Mouse (Mus musculus) adipose tissue, adult 10 weeks (tissue): Measurements from ENCODE around the gene Lca5l. TPM values are rescaled to one million over a fixed set of nuclear protein-coding genes. Genes with fewer than 3 reads are reported as not detected.

Experiments used
- polyA plus RNA-seq: library from polyadenylated mRNA; stranded (reverse); fragments of 350-450 nt; fragmentation: Illumina TruSeq; extraction: RNeasy Lipid Tissue Mini Kit (QIAGEN cat#74804); gene quantifications from one replicate; pipeline ENCODE4 v1.2.3, GENCODE M21; 2014; ENCODE audit warnings: low read depth, low replicate concordance

The Lca5l gene
- 8.0 TPM for polyA plus RNA-seq

DNA sequence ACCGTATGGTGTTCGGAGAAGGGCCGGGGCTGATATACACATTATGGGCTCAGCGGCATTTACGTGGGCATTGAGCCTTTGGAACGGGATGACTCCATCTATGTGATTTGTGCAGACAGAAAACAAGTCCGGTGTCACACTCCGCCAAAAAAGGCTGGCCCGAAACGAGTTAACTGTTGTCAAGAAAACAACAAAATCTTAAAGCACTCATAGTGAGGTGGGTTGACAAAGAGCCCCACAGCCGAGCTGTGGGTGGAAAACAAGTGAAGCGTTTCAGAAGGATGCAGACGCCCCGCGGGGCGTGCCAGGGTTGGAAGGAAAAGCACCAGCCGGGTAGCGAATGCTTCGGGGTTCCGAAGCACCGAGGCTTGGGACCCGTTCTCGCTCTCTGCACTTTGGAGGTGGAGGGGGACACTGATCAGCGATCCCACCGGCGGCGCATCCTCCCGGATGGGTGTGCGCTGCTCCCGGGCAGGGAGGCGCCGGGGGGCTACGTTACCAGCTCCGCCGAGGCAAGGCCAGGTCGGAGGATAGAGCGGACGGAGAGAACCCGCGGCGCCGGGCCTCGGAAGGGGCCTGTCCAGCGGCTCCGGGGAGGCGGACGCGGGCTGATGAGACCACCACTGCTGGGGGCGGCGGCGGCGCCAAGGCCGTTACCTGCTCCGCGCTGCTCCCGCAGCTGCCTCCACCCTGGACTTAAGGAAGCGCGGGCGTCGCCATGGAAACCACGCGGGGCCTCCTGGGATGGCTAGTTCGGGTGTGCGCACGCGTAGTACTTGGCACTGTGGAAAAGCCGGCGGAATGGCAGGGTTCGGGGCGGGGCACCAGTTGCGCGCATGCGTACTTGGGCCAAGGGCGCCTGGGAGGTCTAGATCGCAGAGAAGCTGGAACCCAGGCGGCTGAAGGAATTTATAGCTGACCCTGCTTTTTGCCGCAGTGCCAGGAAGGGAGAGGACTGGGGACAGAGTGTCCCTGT lies at the start of gene Lca5l:
TSS of gene Lca5l (minus strand) at position 741 of the 976 bp plus-strand sequence.

DNA sequence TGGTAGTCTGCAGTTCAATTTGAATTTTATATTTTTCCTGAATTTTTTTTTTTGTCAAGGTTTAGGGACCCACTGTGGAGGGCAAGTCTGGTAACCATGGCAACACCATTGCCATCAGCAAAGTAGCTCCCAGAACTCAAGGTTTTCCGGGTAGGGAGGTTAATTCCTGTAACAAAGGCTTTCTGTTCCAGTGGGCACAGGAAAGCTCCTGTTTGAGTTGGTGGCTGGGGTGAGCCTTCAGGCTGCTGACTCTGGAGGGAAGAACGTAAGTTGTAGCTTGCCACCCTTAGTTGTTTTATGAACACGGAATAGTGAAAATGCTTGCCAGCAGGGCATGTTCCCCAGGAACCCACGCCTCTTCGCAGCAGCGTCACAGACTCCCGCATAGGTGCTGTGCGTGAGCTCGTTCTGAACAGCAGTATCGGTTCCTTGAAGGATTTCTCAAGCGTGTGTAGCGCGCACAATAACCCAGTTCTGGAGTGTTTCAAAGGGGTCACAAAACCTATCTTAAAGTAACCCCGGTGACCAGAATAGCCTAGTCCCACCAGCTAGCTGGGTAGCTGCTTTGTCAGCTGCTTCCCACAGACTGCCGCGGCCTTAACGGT lies 43.4 kb upstream of the Lca5l start, which contains the start of gene B3galt5:
TSS of gene B3galt5 (plus strand) at position 436 of the 605 bp plus-strand sequence.

DNA sequence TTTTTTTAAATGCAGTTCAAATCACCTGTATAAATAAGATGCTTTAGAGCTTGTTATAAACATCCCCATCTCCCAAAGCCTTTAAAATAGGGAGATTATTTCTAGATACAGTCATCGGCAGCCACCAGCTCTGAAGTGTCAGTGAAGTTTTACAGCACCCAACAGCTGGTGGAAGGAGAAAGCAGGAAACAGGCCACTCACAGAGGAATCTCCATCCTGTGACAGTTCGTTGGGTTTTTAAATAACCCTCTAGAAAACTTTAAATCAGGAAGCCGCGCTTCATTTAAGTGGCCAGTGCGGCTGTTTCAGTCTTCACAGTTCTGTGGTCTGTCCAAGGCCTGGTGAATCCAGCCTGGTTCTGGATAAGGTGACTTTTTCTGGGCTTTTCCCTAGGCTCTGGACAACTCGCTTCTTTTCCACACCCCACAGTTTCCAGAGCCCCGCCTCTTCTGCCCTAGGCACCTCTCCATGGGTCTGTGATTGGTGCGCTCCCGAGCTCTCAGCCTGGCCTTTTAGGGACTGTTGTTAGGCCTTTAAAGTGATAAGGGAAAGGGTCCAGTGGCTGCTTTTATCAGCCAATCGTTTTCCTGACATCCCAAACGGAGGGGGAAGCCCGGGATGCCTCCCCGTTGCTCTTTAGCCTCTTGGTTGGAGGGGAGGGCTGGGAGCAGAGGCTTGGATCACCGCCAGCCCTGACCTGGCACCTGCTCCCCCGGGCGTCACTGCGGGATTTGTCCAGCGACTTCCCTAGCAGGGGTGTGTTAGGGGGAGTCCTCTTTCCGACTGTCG lies 8.0 kb upstream of the Lca5l start, which contains the start of gene Sh3bgr:
TSS of gene Sh3bgr (plus strand) at position 538 of the 789 bp plus-strand sequence.

DNA sequence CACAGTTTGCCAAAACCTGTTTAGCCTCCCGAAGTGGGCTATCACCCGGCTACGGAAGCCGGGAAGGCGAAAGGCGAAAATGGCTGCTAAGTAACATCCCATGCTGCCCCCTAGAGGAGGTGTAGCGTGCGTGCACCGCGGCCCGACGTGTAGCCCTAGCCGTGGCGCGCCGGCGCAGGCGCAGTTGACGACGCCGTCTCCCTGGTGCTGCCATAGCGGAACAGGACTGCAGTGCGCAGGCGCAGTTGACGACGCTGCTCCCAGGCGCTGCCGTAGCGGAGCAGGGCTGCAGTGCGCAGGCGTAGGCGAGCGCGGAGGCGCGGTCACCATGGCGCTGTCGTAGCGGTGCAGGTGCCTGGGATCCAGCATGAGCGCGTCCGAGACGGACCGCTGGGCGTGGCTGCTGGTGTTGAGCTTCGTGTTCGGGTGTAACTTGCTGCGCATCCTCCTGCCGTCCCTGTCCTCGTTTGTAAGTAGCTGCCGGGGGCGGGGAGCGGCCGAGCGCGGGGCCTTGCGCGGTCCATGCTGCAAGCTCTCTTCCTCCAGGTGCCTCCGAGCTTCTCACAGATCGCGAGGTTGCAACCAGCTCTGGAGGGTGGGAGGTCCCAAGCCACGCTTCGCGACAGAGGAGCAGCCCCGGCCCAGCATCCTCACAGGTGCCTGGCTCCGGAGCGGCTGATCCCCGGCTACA lies 46.8 kb downstream of the Lca5l start, which contains the start of gene Wrb:
TSS of gene Wrb (plus strand) at position 298 of the 691 bp plus-strand sequence.

DNA sequence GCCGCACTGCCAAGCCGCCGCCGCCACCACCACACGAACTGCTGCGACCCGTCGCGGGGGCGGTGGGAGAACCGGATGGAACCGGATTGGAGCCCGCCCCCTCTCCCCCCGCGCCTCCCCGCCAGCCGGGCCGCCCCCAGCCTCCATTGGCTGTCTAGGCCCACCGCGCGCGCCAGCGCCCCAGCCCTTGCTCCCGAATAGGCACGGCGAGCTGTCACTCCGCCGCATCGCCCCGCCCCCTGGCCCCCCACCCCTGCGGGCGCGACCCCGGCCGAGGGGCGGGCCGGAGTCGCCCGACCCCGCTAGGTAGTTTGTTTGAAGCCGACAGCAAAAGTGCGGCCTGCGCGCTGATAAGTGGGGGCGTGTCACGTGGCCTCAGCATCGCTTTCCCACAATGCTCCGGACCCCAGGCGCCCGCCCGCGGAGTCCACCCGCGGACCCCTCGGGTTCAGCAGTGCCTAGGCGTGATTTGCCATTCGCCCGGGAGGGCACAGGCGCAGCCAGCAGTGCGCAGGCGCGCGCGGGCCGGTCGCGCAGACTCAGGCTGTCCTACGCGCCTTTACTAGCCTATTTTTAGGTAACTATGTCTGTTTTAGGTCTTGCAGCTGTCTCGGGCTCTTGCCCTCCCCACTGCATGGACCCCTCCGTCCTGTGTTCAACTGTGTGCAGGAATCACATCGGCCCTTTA lies 64.3 kb downstream of the Lca5l start, which contains the start of gene Hmgn1:
TSS of gene Hmgn1 (minus strand) at position 73 of the 688 bp plus-strand sequence.

Other genes with a start within 250 kb of the Lca5l start
- gene Psmg1, start 201.3 kb downstream of the Lca5l start, polyA plus RNA-seq: 22.7 TPM
- gene Brwd1, start 109.7 kb downstream of the Lca5l start, polyA plus RNA-seq: 52.0 TPM
- 157 TPM for gene Hmgn1, start 64.5 kb downstream of the Lca5l start, polyA plus RNA-seq
- gene Wrb, start 46.9 kb downstream of the Lca5l start, polyA plus RNA-seq: 19.9 TPM
- gene Sh3bgr, start 8.2 kb upstream of the Lca5l start, polyA plus RNA-seq: 13.3 TPM
- not detected for gene B3galt5, start 43.5 kb upstream of the Lca5l start, polyA plus RNA-seq